Mouse (Mus musculus): ENCODE data around the gene Hcar1. TPM values are rescaled to one million over a fixed set of nuclear protein-coding genes. Genes with fewer than 3 reads are reported as not detected.

Hcar1 gene
- polyA plus RNA-seq, 1 experiment: not detected

GRCm38 (mm10) chr5:123843816-123844215 lies 36.0 kb downstream of the Hcar1 start:
- no peaks in the 10 kb centered on the region for H3K4me1 ChIP-seq (ENCODE audit: control insufficient read depth, insufficient read depth, low read length)
- no peaks in the 10 kb centered on the region for H3K9me3 ChIP-seq (replicated peaks; ENCODE audit: control insufficient read depth, insufficient read depth, low read length, poor library complexity, severe bottlenecking)

DNA sequence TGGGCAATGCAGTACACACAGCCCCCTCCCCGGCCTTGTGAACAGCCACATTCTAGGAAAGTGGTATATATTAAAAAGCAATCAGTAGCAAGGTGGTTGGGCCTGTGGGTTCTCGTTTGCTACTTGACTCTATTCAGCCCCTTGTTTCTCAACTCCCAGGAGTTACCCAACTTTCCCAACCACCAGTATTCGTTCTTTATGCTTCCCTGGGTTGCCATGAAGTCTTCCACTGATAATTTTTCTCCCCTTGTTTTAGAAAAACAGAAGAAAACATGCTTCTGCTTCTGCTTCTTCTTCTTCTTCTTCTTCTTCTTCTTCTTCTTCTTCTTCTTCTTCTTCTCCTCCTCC lies 36.9 kb downstream of the Hcar1 start:
- Histone ChIP-seq H3K27ac (ENCODE audit: insufficient read depth, low read length) (no peak overlapping the region), H3K27me3 (ENCODE audit: control insufficient read depth, insufficient read depth, low read length, poor library complexity, severe bottlenecking) (no peaks in the 10 kb centered on the region), H3K9ac (ENCODE audit: low read depth, poor library complexity, severe bottlenecking) (no peak overlapping the region), H3K4me1 (ENCODE audit: control insufficient read depth, insufficient read depth, low read length) (no peaks in the 10 kb centered on the region), H3K36me3 (ENCODE audit: control insufficient read depth, insufficient read depth, low read length, poor library complexity, severe bottlenecking) (no peaks in the 10 kb centered on the region), H3K9me3 (replicated peaks; ENCODE audit: control insufficient read depth, insufficient read depth, low read length, poor library complexity, severe bottlenecking) (no peaks in the 10 kb centered on the region), H3K4me3 (ENCODE audit: low read depth, low read length) (no peak overlapping the region)
- no peak for TF ChIP-seq POLR2A (IDR thresholded peaks at IDR 0.05; ENCODE audit: insufficient read depth, low read length)

More at GRCm38 (mm10) chr5:123843816-123844215, 36.0 kb downstream of the Hcar1 start:
- Histone ChIP-seq H3K27me3 (ENCODE audit: control insufficient read depth, insufficient read depth, low read length, poor library complexity, severe bottlenecking) (no peaks in the 10 kb centered on the region), H3K36me3 (ENCODE audit: control insufficient read depth, insufficient read depth, low read length, poor library complexity, severe bottlenecking) (no peaks in the 10 kb centered on the region), H3K4me3 (ENCODE audit: low read depth, low read length) (no peak overlapping the region), H3K9ac (ENCODE audit: low read depth, poor library complexity, severe bottlenecking) (no peak overlapping the region), H3K27ac (ENCODE audit: insufficient read depth, low read length) (no peak overlapping the region)
- no peak for TF ChIP-seq EP300 (IDR thresholded peaks at IDR 0.05; ENCODE audit: insufficient read depth, low read depth, low read length)
- no peak for TF ChIP-seq POLR2A (IDR thresholded peaks at IDR 0.05; ENCODE audit: insufficient read depth, low read length)
- no peak for TF ChIP-seq CTCF (IDR thresholded peaks at IDR 0.05; ENCODE audit: low read depth, low read length)

- Histone ChIP-seq H3K27ac (ENCODE audit: insufficient read depth, low read length) (no peak overlapping the region), H3K4me1 (ENCODE audit: control insufficient read depth, insufficient read depth, low read length) (no peaks in the 10 kb centered on the region), H3K9ac (ENCODE audit: low read depth, poor library complexity, severe bottlenecking) (no peak overlapping the region), H3K4me3 (ENCODE audit: low read depth, low read length) (no peak overlapping the region), H3K9me3 (replicated peaks; ENCODE audit: control insufficient read depth, insufficient read depth, low read length, poor library complexity, severe bottlenecking) (no peaks in the 10 kb centered on the region), H3K36me3 (ENCODE audit: control insufficient read depth, insufficient read depth, low read length, poor library complexity, severe bottlenecking) (no peaks in the 10 kb centered on the region), H3K27me3 (ENCODE audit: control insufficient read depth, insufficient read depth, low read length, poor library complexity, severe bottlenecking) (no peaks in the 10 kb centered on the region)
- TF ChIP-seq EP300 (IDR thresholded peaks at IDR 0.05; ENCODE audit: insufficient read depth, low read depth, low read length): no peak
- TF ChIP-seq CTCF (IDR thresholded peaks at IDR 0.05; ENCODE audit: low read depth, low read length): no peak
- TF ChIP-seq POLR2A (IDR thresholded peaks at IDR 0.05; ENCODE audit: insufficient read depth, low read length): no peak
Observed at GRCm38 (mm10) chr5:123842221-123842934, 37.4 kb downstream of the Hcar1 start.

- no peaks in the 10 kb centered on the region for H3K9me3 ChIP-seq (replicated peaks; ENCODE audit: control insufficient read depth, insufficient read depth, low read length, poor library complexity, severe bottlenecking)
- no peaks in the 10 kb centered on the region for H3K27me3 ChIP-seq (ENCODE audit: control insufficient read depth, insufficient read depth, low read length, poor library complexity, severe bottlenecking)
- no peak overlapping the region for H3K9ac ChIP-seq (ENCODE audit: low read depth, poor library complexity, severe bottlenecking)
- no peak for TF ChIP-seq EP300 (IDR thresholded peaks at IDR 0.05; ENCODE audit: insufficient read depth, low read depth, low read length)
- TF ChIP-seq CTCF (IDR thresholded peaks at IDR 0.05; ENCODE audit: low read depth, low read length): no peak
- no peak overlapping the region for H3K27ac ChIP-seq (ENCODE audit: insufficient read depth, low read length)
- H3K36me3 ChIP-seq (ENCODE audit: control insufficient read depth, insufficient read depth, low read length, poor library complexity, severe bottlenecking): no peaks in the 10 kb centered on the region
- no peaks in the 10 kb centered on the region for H3K4me1 ChIP-seq (ENCODE audit: control insufficient read depth, insufficient read depth, low read length)
- no peak overlapping the region for H3K4me3 ChIP-seq (ENCODE audit: low read depth, low read length)
Observed at GRCm38 (mm10) chr5:123837371-123837770, 42.4 kb downstream of the Hcar1 start.

- Histone ChIP-seq H3K4me3 (ENCODE audit: low read depth, low read length) (no peak overlapping the region), H3K36me3 (ENCODE audit: control insufficient read depth, insufficient read depth, low read length, poor library complexity, severe bottlenecking) (no peaks in the 10 kb centered on the region), H3K4me1 (ENCODE audit: control insufficient read depth, insufficient read depth, low read length) (no peaks in the 10 kb centered on the region), H3K9me3 (replicated peaks; ENCODE audit: control insufficient read depth, insufficient read depth, low read length, poor library complexity, severe bottlenecking) (no peaks in the 10 kb centered on the region), H3K27ac (ENCODE audit: insufficient read depth, low read length) (no peak overlapping the region), H3K9ac (ENCODE audit: low read depth, poor library complexity, severe bottlenecking) (no peak overlapping the region), H3K27me3 (ENCODE audit: control insufficient read depth, insufficient read depth, low read length, poor library complexity, severe bottlenecking) (no peaks in the 10 kb centered on the region)
- no peak for TF ChIP-seq CTCF (IDR thresholded peaks at IDR 0.05; ENCODE audit: low read depth, low read length)
- TF ChIP-seq POLR2A (IDR thresholded peaks at IDR 0.05; ENCODE audit: insufficient read depth, low read length): no peak
- TF ChIP-seq EP300 (IDR thresholded peaks at IDR 0.05; ENCODE audit: insufficient read depth, low read depth, low read length): no peak
Observed at GRCm38 (mm10) chr5:123834836-123835235, 45.0 kb downstream of the Hcar1 start.

GRCm38 (mm10) chr5:123832309-123832708 lies 47.5 kb downstream of the Hcar1 start:
- Histone ChIP-seq H3K9me3 (replicated peaks; ENCODE audit: control insufficient read depth, insufficient read depth, low read length, poor library complexity, severe bottlenecking) (no peaks in the 10 kb centered on the region), H3K27me3 (ENCODE audit: control insufficient read depth, insufficient read depth, low read length, poor library complexity, severe bottlenecking) (no peaks in the 10 kb centered on the region)

More at GRCm38 (mm10) chr5:123832309-123832708, 47.5 kb downstream of the Hcar1 start:
- Histone ChIP-seq H3K4me3 (ENCODE audit: low read depth, low read length) (no peak overlapping the region), H3K4me1 (ENCODE audit: control insufficient read depth, insufficient read depth, low read length) (no peaks in the 10 kb centered on the region), H3K9ac (ENCODE audit: low read depth, poor library complexity, severe bottlenecking) (no peak overlapping the region), H3K36me3 (ENCODE audit: control insufficient read depth, insufficient read depth, low read length, poor library complexity, severe bottlenecking) (no peaks in the 10 kb centered on the region), H3K27ac (ENCODE audit: insufficient read depth, low read length) (no peak overlapping the region)
- TF ChIP-seq POLR2A (IDR thresholded peaks at IDR 0.05; ENCODE audit: insufficient read depth, low read length): no peak
- no peak for TF ChIP-seq CTCF (IDR thresholded peaks at IDR 0.05; ENCODE audit: low read depth, low read length)
- TF ChIP-seq EP300 (IDR thresholded peaks at IDR 0.05; ENCODE audit: insufficient read depth, low read depth, low read length): no peak
